Mouse (Mus musculus): ENCODE data around the gene Thap11. TPM values are rescaled to one million over a fixed set of nuclear protein-coding genes. Genes with fewer than 3 reads are reported as not detected.

The Thap11 gene
- polyA plus RNA-seq, 1 experiment from 2014 or later = 80.2 TPM

GRCm38 (mm10) chr8:105854303-105854702 lies 629 bp upstream of the Thap11 start:
- H3K4me3 ChIP-seq = peak overlapping the region; percentile 75
- H3K27me3 ChIP-seq (ENCODE audit: poor library complexity, severe bottlenecking) = no peaks in the 10 kb centered on the region
- no peak for DNase-seq (ENCODE audit: extremely low spot score, low spot score)
- H3K36me3 ChIP-seq (replicated peaks) = peaks cover 27% of the 10 kb centered on the region
- whole genome bisulfite sequencing = 28% methylated on average over 8 of the region's 8 CpGs
- peak overlapping the region; percentile 96 for H3K27ac ChIP-seq
- H3K4me1 ChIP-seq = peaks cover 59% of the 10 kb centered on the region
- H3K9me3 ChIP-seq = no peaks in the 10 kb centered on the region

DNA sequence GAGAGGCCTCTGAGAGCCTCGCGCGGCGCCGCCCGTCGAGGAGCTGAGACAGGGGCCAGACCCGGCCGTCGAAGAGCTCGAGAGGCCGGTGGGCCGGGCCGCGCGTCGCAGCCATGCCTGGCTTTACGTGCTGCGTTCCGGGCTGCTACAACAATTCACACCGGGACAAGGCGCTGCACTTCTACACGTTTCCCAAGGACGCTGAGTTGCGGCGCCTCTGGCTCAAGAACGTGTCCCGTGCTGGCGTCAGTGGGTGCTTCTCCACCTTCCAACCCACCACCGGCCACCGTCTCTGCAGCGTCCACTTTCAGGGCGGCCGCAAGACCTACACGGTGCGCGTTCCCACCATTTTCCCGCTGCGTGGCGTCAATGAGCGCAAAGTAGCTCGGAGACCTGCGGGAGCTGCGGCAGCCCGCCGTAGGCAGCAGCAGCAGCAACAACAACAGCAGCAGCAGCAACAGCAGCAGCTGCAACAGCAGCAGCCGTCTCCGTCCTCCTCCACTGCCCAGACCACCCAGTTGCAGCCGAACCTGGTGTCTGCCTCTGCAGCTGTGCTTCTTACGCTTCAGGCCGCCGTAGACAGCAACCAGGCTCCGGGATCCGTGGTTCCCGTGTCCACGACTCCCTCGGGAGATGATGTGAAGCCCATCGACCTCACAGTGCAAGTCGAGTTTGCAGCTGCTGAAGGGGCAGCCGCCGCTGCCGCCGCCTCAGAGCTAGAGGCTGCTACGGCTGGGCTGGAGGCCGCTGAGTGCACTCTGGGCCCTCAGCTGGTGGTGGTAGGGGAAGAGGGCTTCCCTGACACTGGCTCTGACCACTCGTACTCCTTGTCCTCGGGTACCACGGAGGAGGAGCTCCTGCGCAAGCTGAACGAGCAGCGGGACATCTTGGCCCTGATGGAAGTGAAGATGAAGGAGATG lies 576 bp downstream of the Thap11 start:
- Histone ChIP-seq H3K4me1 (peaks cover 68% of the 10 kb centered on the region), H3K36me3 (replicated peaks) (peaks cover 21% of the 10 kb centered on the region), H3K27ac (peak overlapping the region; percentile 96), H3K9me3 (no peaks in the 10 kb centered on the region), H3K4me3 (peak overlapping the region; percentile 75), H3K27me3 (ENCODE audit: poor library complexity, severe bottlenecking) (no peaks in the 10 kb centered on the region)
- peak; percentile 61 for DNase-seq (ENCODE audit: extremely low spot score, low spot score)
- under 1% methylated on average over 71 of the region's 71 CpGs for WGBS

GRCm38 (mm10) chr8:105856168-105856835 lies 1.4 kb downstream of the Thap11 start:
- Histone ChIP-seq H3K27ac (peak overlapping the region; percentile 96), H3K27me3 (ENCODE audit: poor library complexity, severe bottlenecking) (no peaks in the 10 kb centered on the region), H3K36me3 (replicated peaks) (peaks cover 21% of the 10 kb centered on the region), H3K4me1 (peaks cover 68% of the 10 kb centered on the region), H3K9me3 (no peaks in the 10 kb centered on the region), H3K4me3 (peak overlapping the region; percentile 75)
- no peak for DNase-seq (ENCODE audit: extremely low spot score, low spot score)
- WGBS = 32% methylated on average over 15 of the region's 15 CpGs

- no peak for DNase-seq (ENCODE audit: extremely low spot score, low spot score)
- Histone ChIP-seq H3K9me3 (no peaks in the 10 kb centered on the region), H3K36me3 (replicated peaks) (peaks cover 35% of the 10 kb centered on the region), H3K27me3 (ENCODE audit: poor library complexity, severe bottlenecking) (no peaks in the 10 kb centered on the region), H3K4me1 (peaks cover 84% of the 10 kb centered on the region), H3K27ac (no peak overlapping the region), H3K4me3 (no peak overlapping the region)
- 88% methylated on average over 5 of the region's 5 CpGs for WGBS
Observed at GRCm38 (mm10) chr8:105858495-105858894, 3.6 kb downstream of the Thap11 start.

- Histone ChIP-seq H3K36me3 (replicated peaks) (peaks cover 43% of the 10 kb centered on the region), H3K9me3 (no peaks in the 10 kb centered on the region), H3K27ac (peak overlapping the region; percentile 99), H3K4me3 (peak overlapping the region; percentile 96), H3K4me1 (peaks cover 91% of the 10 kb centered on the region), H3K27me3 (ENCODE audit: poor library complexity, severe bottlenecking) (no peaks in the 10 kb centered on the region)
- 83% methylated on average over 5 of the region's 5 CpGs for WGBS
- no peak for DNase-seq (ENCODE audit: extremely low spot score, low spot score)
Observed at GRCm38 (mm10) chr8:105859314-105859713, 4.4 kb downstream of the Thap11 start.

DNA sequence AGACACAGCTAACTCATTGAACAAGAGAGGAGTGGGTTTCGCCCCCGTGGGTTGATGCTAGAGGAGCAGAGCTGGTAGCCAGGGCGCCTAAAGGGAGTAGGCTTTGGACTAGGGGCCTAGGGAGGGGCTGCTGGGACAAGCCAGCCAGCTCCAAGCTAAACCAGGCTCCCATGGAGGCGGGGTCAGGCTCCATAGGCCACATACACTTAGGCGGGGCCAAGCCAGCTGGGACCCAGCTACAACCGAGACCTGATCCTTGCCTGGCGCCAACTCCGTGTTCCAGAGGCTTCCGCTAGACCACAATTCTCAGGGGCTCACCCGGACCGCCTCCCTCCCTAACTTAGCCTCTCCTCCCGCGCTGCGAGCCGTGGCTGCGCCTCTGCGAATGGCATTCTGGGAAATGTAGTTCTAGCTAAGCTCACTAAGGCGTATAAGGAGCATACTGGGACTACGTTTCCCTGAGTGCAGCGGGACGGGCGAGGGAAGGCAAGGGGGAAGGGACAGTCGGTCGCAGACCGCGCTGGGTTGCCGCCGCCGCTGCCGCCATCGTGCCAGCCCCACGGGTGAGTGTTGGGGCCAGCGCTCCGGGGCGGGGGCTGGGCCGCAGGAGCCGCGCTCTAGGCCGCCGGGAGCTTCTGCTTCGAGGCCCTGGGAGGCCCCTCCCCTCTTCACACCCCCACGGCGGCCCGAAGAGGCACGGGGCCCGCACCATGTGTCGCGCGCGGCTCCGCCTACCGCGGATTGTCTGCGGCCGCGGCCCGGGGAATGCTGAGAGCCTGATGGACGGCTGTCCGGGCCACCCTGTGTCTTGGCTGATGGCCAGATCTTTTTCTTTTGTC lies 5.4 kb downstream of the Thap11 start, which contains the start of gene Nutf2:
Nutf2 (plus strand) TSS at position 438 of the 839 bp plus-strand sequence.
- WGBS = under 1% methylated on average over 56 of the region's 59 CpGs
- H3K9me3 ChIP-seq = no peaks in the 10 kb centered on the region
- H3K27ac ChIP-seq = peak within 1 kb of the TSS; percentile 99
- H3K36me3 ChIP-seq (replicated peaks) = peaks cover 51% of the 10 kb centered on the region
- DNase-seq (ENCODE audit: extremely low spot score, low spot score) = peak; percentile 97
- H3K4me3 ChIP-seq = peak within 1 kb of the TSS; percentile 96
- no peaks in the 10 kb centered on the region for H3K27me3 ChIP-seq (ENCODE audit: poor library complexity, severe bottlenecking)
- H3K4me1 ChIP-seq = peaks cover 90% of the 10 kb centered on the region

- no peaks in the 10 kb centered on the region for H3K9me3 ChIP-seq
- peak overlapping the region; percentile 99 for H3K27ac ChIP-seq
- H3K36me3 ChIP-seq (replicated peaks) = peaks cover 67% of the 10 kb centered on the region
- no peak for DNase-seq (ENCODE audit: extremely low spot score, low spot score)
- H3K4me3 ChIP-seq = peak overlapping the region; percentile 96
- H3K27me3 ChIP-seq (ENCODE audit: poor library complexity, severe bottlenecking) = no peaks in the 10 kb centered on the region
- H3K4me1 ChIP-seq = peaks cover 74% of the 10 kb centered on the region
- 7% methylated on average over 1 of the region's 1 CpGs for WGBS
Observed at GRCm38 (mm10) chr8:105861951-105862350, 7.0 kb downstream of the Thap11 start.

- no peak overlapping the region for H3K4me3 ChIP-seq
- DNase-seq (ENCODE audit: extremely low spot score, low spot score) = no peak
- H3K4me1 ChIP-seq = peaks cover 30% of the 10 kb centered on the region
- H3K27me3 ChIP-seq (ENCODE audit: poor library complexity, severe bottlenecking) = no peaks in the 10 kb centered on the region
- H3K27ac ChIP-seq = no peak overlapping the region
- 87% methylated on average over 6 of the region's 6 CpGs for WGBS
- no peaks in the 10 kb centered on the region for H3K9me3 ChIP-seq
- H3K36me3 ChIP-seq (replicated peaks) = peaks cover 91% of the 10 kb centered on the region
Observed at GRCm38 (mm10) chr8:105866364-105867029, 11.6 kb downstream of the Thap11 start.

- 90% methylated on average over 6 of the region's 6 CpGs for WGBS
- Histone ChIP-seq H3K9me3 (no peaks in the 10 kb centered on the region), H3K27ac (no peak overlapping the region), H3K4me1 (no peaks in the 10 kb centered on the region), H3K36me3 (replicated peaks) (peaks cover 95% of the 10 kb centered on the region), H3K27me3 (ENCODE audit: poor library complexity, severe bottlenecking) (no peaks in the 10 kb centered on the region), H3K4me3 (no peak overlapping the region)
- DNase-seq (ENCODE audit: extremely low spot score, low spot score) = no peak
Observed at GRCm38 (mm10) chr8:105874301-105874700, 19.4 kb downstream of the Thap11 start.

- Histone ChIP-seq H3K27ac (peak within 1 kb of the TSS; percentile 89), H3K4me3 (peak within 1 kb of the TSS; percentile 96), H3K36me3 (replicated peaks) (peaks cover 64% of the 10 kb centered on the region), H3K9me3 (no peaks in the 10 kb centered on the region), H3K4me1 (peaks cover 27% of the 10 kb centered on the region), H3K27me3 (ENCODE audit: poor library complexity, severe bottlenecking) (no peaks in the 10 kb centered on the region)
- WGBS = 1% methylated on average over 45 of the region's 45 CpGs
- peak; percentile 86 for DNase-seq (ENCODE audit: extremely low spot score, low spot score)
Observed at GRCm38 (mm10) chr8:105880754-105881520, 26.0 kb downstream of the Thap11 start, which contains the start of gene Edc4. Edc4 (plus strand) TSS chr8:105880881.

DNA sequence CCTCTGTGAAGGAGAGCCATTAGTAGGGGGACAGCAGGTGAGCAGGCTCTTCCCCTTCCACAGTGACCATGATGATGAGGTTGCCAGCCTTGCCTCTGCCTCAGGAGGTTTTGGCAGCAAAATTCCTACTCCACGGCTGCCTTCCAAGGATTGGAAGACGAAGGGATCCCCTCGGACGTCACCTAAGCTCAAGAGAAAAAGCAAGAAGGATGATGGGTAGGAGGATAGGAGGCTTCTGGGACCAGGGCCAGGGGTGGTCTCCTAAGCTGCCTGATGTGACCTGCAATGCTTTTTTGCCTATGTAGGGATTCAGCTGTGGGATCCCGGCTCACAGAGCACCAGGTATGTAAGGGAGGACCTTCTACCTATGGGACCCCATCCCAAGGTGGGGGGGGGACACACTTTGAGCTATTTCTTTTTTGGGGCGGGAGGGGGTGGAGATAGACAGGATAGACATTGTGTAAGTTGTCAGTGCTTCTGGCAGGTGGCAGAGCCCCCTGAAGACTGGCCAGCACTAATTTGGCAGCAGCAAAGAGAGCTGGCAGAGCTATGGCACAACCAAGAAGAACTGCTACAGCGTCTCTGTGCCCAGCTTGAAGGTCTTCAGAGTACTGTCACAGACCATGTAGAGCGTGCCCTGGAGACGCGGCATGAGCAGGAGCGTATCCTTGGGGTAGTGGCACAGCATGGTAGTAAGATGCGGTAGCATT lies 35.0 kb downstream of the Thap11 start:
- Histone ChIP-seq H3K27me3 (ENCODE audit: poor library complexity, severe bottlenecking) (no peaks in the 10 kb centered on the region), H3K9me3 (no peaks in the 10 kb centered on the region), H3K36me3 (replicated peaks) (peaks cover 95% of the 10 kb centered on the region), H3K4me3 (no peak overlapping the region), H3K27ac (no peak overlapping the region), H3K4me1 (peaks cover 10% of the 10 kb centered on the region)
- DNase-seq (ENCODE audit: extremely low spot score, low spot score) = no peak
- 92% methylated on average over 12 of the region's 12 CpGs for WGBS
